Mouse (Mus musculus): ENCODE results near the gene Elmod3. TPM values are rescaled to one million over a fixed set of nuclear protein-coding genes. Genes with fewer than 3 reads are reported as not detected.

Elmod3 gene
- polyA plus RNA-seq, 1 experiment from 2014 or later: 5.2 TPM

GRCm38 (mm10) chr6:72584154-72584553 lies 14.1 kb downstream of the Elmod3 start:
- Histone ChIP-seq H3K9ac (replicated peaks) (no peak overlapping the region), H3K36me3 (replicated peaks; ENCODE audit: insufficient read depth, low read length) (no peaks in the 10 kb centered on the region; the same call in 1 of the 2 replicates), H3K27me3 (ENCODE audit: insufficient read depth, low read length) (no peaks in the 10 kb centered on the region), H3K27ac (ENCODE audit: low read depth) (peak overlapping the region; percentile 51), H3K4me2 (ENCODE audit: low read depth, low read length) (no peak overlapping the region), H3K4me3 (ENCODE audit: low read depth, low read length) (no peak overlapping the region), H3K9me3 (ENCODE audit: low read length) (no peaks in the 10 kb centered on the region), H3K4me1 (ENCODE audit: insufficient read depth) (no peaks in the 10 kb centered on the region)
- DNase-seq (no peak), ATAC-seq (peak; percentile 84)
- TF ChIP-seq EP300 (IDR thresholded peaks at IDR 0.05; ENCODE audit: low read depth) (0 out of 2 replicates have a peak, but pooled peaks have one; percentile 22), CTCF (IDR thresholded peaks at IDR 0.05; ENCODE audit: low read depth) (no peak)
- WGBS (ENCODE audit: insufficient replicate concordance): 60% methylated on average over 11 of the region's 11 CpGs

DNA sequence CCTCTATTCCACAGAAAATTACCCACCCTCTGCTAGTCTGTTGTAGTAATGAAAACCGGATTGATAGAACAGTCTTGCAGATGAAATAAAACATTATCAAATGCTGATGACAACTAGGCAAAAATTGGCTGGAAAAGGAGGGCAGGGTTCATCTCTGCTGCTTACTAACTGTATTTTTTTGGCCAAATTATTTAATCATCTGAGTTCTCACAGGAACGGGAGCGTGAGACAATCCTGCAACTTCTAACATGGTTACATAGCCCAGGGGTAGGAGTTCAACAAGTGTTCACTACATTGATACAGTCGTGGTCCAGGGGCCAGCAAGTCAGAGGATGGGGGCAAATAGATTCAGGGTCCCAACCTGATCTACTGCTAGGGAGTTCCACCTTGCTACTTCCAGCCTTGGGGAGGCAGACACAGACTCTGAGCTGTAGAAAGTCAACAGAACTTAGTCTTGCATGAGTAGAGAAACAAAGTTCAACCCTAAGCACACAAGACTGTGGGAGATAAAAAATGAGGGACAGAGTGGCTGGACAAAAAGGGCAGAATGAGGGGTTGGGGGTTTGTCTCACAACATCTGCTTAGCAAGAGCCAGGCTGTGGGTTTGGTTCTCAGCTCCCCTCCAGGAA lies 14.9 kb downstream of the Elmod3 start:
- DNase-seq: no peak

GRCm38 (mm10) chr6:72581625-72582382 lies 16.4 kb downstream of the Elmod3 start:
- Histone ChIP-seq H3K4me1 (ENCODE audit: insufficient read depth) (no peaks in the 10 kb centered on the region), H3K27ac (ENCODE audit: low read depth) (no peak overlapping the region), H3K36me3 (replicated peaks; ENCODE audit: insufficient read depth, low read length) (no peaks in the 10 kb centered on the region; the same call in none of the 2 replicates), H3K4me3 (ENCODE audit: low read depth, low read length) (no peak overlapping the region), H3K9ac (replicated peaks) (no peak overlapping the region), H3K9me3 (ENCODE audit: low read length) (no peaks in the 10 kb centered on the region), H3K27me3 (ENCODE audit: insufficient read depth, low read length) (no peaks in the 10 kb centered on the region), H3K4me2 (ENCODE audit: low read depth, low read length) (no peak overlapping the region)
- DNase-seq (no peak), ATAC-seq (no peak)
- no peak for TF ChIP-seq EP300 (IDR thresholded peaks at IDR 0.05; ENCODE audit: low read depth)
- TF ChIP-seq CTCF (IDR thresholded peaks at IDR 0.05; ENCODE audit: low read depth): no peak
- 62% methylated on average over 11 of the region's 11 CpGs for WGBS (ENCODE audit: insufficient replicate concordance)

More for the DNA sequence above, 14.9 kb downstream of the Elmod3 start:
- Histone ChIP-seq H3K4me3 (ENCODE audit: low read depth, low read length) (no peak overlapping the region), H3K27me3 (ENCODE audit: insufficient read depth, low read length) (no peaks in the 10 kb centered on the region), H3K36me3 (replicated peaks; ENCODE audit: insufficient read depth, low read length) (no peaks in the 10 kb centered on the region; the same call in 1 of the 2 replicates), H3K4me1 (ENCODE audit: insufficient read depth) (no peaks in the 10 kb centered on the region), H3K27ac (ENCODE audit: low read depth) (peak overlapping the region; percentile 51), H3K9ac (replicated peaks) (no peak overlapping the region), H3K9me3 (ENCODE audit: low read length) (no peaks in the 10 kb centered on the region), H3K4me2 (ENCODE audit: low read depth, low read length) (no peak overlapping the region)
- ATAC-seq: no peak
- WGBS (ENCODE audit: insufficient replicate concordance): 71% methylated on average over 4 of the region's 4 CpGs
- no peak for TF ChIP-seq EP300 (IDR thresholded peaks at IDR 0.05; ENCODE audit: low read depth)

- H3K27me3 ChIP-seq (ENCODE audit: insufficient read depth, low read length): no peaks in the 10 kb centered on the region
- no peak overlapping the region for H3K4me3 ChIP-seq (ENCODE audit: low read depth, low read length)
- H3K27ac ChIP-seq (ENCODE audit: low read depth): no peak overlapping the region
- ATAC-seq: no peak
- no peak for TF ChIP-seq EP300 (IDR thresholded peaks at IDR 0.05; ENCODE audit: low read depth)
- no peak for TF ChIP-seq CTCF (IDR thresholded peaks at IDR 0.05; ENCODE audit: low read depth)
- H3K4me1 ChIP-seq (ENCODE audit: insufficient read depth): no peaks in the 10 kb centered on the region
- no peak for DNase-seq
- H3K36me3 ChIP-seq (replicated peaks; ENCODE audit: insufficient read depth, low read length): peaks cover 13% of the 10 kb centered on the region
- 93% methylated on average over 3 of the region's 3 CpGs for WGBS (ENCODE audit: insufficient replicate concordance)
- H3K9ac ChIP-seq (replicated peaks): no peak overlapping the region
- H3K4me2 ChIP-seq (ENCODE audit: low read depth, low read length): no peak overlapping the region
- no peaks in the 10 kb centered on the region for H3K9me3 ChIP-seq (ENCODE audit: low read length)
These were observed 22.2 kb downstream of the Elmod3 start for GRCm38 (mm10) chr6:72576041-72576440.

DNA sequence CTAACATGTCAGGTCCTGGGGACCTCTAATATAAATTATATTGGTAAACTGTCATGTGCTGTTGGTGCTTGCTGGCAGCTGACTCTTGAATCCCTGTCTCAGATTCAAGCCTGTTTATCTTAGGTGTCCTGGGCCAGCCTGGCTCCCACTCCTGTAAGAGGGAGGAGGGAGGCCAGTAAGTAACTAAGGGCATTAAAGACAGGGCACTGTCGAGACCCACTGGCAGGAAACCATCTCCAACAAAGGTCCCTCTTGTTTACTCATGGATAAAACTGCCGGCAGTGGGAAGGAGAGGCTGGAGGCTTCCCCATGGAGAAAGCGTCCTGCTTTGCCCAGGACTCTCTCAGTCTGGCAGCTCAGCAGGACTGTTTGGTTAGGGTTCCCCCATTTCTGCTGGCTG lies 26.4 kb downstream of the Elmod3 start:
- Histone ChIP-seq H3K27ac (ENCODE audit: low read depth) (no peak overlapping the region), H3K9ac (replicated peaks) (no peak overlapping the region), H3K4me3 (ENCODE audit: low read depth, low read length) (no peak overlapping the region), H3K4me2 (ENCODE audit: low read depth, low read length) (no peak overlapping the region), H3K27me3 (ENCODE audit: insufficient read depth, low read length) (no peaks in the 10 kb centered on the region), H3K36me3 (replicated peaks; ENCODE audit: insufficient read depth, low read length) (peaks cover 13% of the 10 kb centered on the region; the same call in 1 of the 2 replicates), H3K9me3 (ENCODE audit: low read length) (no peaks in the 10 kb centered on the region), H3K4me1 (ENCODE audit: insufficient read depth) (no peaks in the 10 kb centered on the region)
- 47% methylated on average over 3 of the region's 3 CpGs for WGBS (ENCODE audit: insufficient replicate concordance)
- no peak for TF ChIP-seq EP300 (IDR thresholded peaks at IDR 0.05; ENCODE audit: low read depth)
- TF ChIP-seq CTCF (IDR thresholded peaks at IDR 0.05; ENCODE audit: low read depth): no peak
- no peak for DNase-seq
- no peak for ATAC-seq

- ATAC-seq (peak; percentile 78), DNase-seq (peak; percentile 28)
- no peak for TF ChIP-seq CTCF (IDR thresholded peaks at IDR 0.05; ENCODE audit: low read depth)
- no peak for TF ChIP-seq EP300 (IDR thresholded peaks at IDR 0.05; ENCODE audit: low read depth)
These were observed 27.4 kb downstream of the Elmod3 start for GRCm38 (mm10) chr6:72570644-72571397.

More at GRCm38 (mm10) chr6:72570644-72571397, 27.4 kb downstream of the Elmod3 start:
- Histone ChIP-seq H3K9me3 (ENCODE audit: low read length) (no peaks in the 10 kb centered on the region), H3K4me2 (ENCODE audit: low read depth, low read length) (no peak overlapping the region), H3K4me1 (ENCODE audit: insufficient read depth) (no peaks in the 10 kb centered on the region; the same call in 1 of the 2 replicates), H3K27me3 (ENCODE audit: insufficient read depth, low read length) (no peaks in the 10 kb centered on the region), H3K27ac (ENCODE audit: low read depth) (0 out of 2 replicates have a peak overlapping the region, but pooled peaks have one; percentile 44), H3K9ac (replicated peaks) (no peak overlapping the region), H3K4me3 (ENCODE audit: low read depth, low read length) (no peak overlapping the region), H3K36me3 (replicated peaks; ENCODE audit: insufficient read depth, low read length) (peaks cover 11% of the 10 kb centered on the region; the same call in 1 of the 2 replicates)
- 79% methylated on average over 10 of the region's 10 CpGs for WGBS (ENCODE audit: insufficient replicate concordance)

Data from liver, postnatal 0 days (tissue).